Mouse (Mus musculus) left cerebral cortex, postnatal 25 days (tissue): ENCODE measurements around the gene Usmg5. TPM values are rescaled to one million over a fixed set of nuclear protein-coding genes. Genes with fewer than 3 reads are reported as not detected.

Experiments used
- DNase-seq, 2 experiments: peaks; one replicate each; pipeline ENCODE4 v3.0.0; 2022; ENCODE audit warnings: low spot score in 2 of 2, mixed read lengths in 1 of 2
- intact Hi-C: fragments of 180-260 bp; cut with DNase I; formaldehyde crosslinking; loops from one replicate; pipeline ENCODE4 v1.15.1; 2025
- total RNA-seq, 2 experiments: library from RNA; stranded (reverse); gene quantifications; 2 replicates each; pipeline ENCODE4 v1.2.3; 2021

Gene Usmg5
- total RNA-seq, 2 experiments from 2014 or later: 749 to 817 TPM

- DNase-seq: peak; percentile 95 to 98
- intact Hi-C loops: loop anchor here (1.0 to 5.0 kb wide), 2 partner anchors 23 to 100 kb away; partner anchors contain the start of genes Pdcd11 and Usmg5
These were observed 23.2 kb downstream of the Usmg5 start, which contains the start of gene Taf5 for GRCm38 (mm10) chr19:47067096-47067882. Taf5 (plus strand) TSS chr19:47067746.

- intact Hi-C loops: loop anchor here (5.0 kb wide), 1 partner anchor 101 kb away; no protein-coding TSS in a partner anchor
- no peak for DNase-seq
These were observed 24.6 kb downstream of the Usmg5 start for GRCm38 (mm10) chr19:47065860-47066259.

GRCm38 (mm10) chr19:47057684-47058083, 32.8 kb downstream of the Usmg5 start:
- intact Hi-C loops: no loop called here
- DNase-seq: no peak

GRCm38 (mm10) chr19:47053471-47053870, 37.0 kb downstream of the Usmg5 start:
- intact Hi-C loops: no loop called here
- DNase-seq: no peak

- no peak for DNase-seq
- intact Hi-C loops: no loop called here
These were observed 37.5 kb downstream of the Usmg5 start for GRCm38 (mm10) chr19:47052927-47053326.

GRCm38 (mm10) chr19:47050271-47051032, 40.0 kb downstream of the Usmg5 start, which contains the start of gene Pcgf6:
Pcgf6 (minus strand) TSS chr19:47050906.
- intact Hi-C loops: loop anchor here (1.0 kb wide), 1 partner anchor 35 kb away; the partner anchor contains the start of gene Nt5c2

GRCm38 (mm10) chr19:47049840-47050239, 40.6 kb downstream of the Usmg5 start:
- intact Hi-C loops: loop anchor here (1.0 kb wide), 1 partner anchor 35 kb away; the partner anchor contains the start of gene Nt5c2
- no peak for DNase-seq

More at GRCm38 (mm10) chr19:47050271-47051032, 40.0 kb downstream of the Usmg5 start, which contains the start of gene Pcgf6:
- DNase-seq: peak; percentile 85 to 89

GRCm38 (mm10) chr19:47049061-47049460, 41.4 kb downstream of the Usmg5 start:
- no peak for DNase-seq
- intact Hi-C loops: no loop called here

GRCm38 (mm10) chr19:47047236-47047833, 43.1 kb downstream of the Usmg5 start:
- intact Hi-C loops: no loop called here
- no peak for DNase-seq

- no peak for DNase-seq
- intact Hi-C loops: no loop called here
These were observed 44.1 kb downstream of the Usmg5 start for GRCm38 (mm10) chr19:47046343-47046742.

GRCm38 (mm10) chr19:47043608-47044007, 46.8 kb downstream of the Usmg5 start:
- intact Hi-C loops: loop anchor here (5.0 kb wide), 2 partner anchors 166 to 281 kb away; partner anchors contain the start of gene Cnnm2
- no peak for DNase-seq

- DNase-seq: peak in 1 of 2 experiments; percentile 68
- intact Hi-C loops: loop anchor here (5.0 kb wide), 2 partner anchors 164 to 279 kb away; partner anchors contain the start of gene Cnnm2
These were observed 49.5 kb downstream of the Usmg5 start for GRCm38 (mm10) chr19:47040720-47041473.

GRCm38 (mm10) chr19:47036596-47036995, 53.9 kb downstream of the Usmg5 start:
- intact Hi-C loops: no loop called here
- no peak for DNase-seq

GRCm38 (mm10) chr19:47034916-47035315, 55.5 kb downstream of the Usmg5 start:
- DNase-seq: peak in 1 of 2 experiments; percentile 89
- intact Hi-C loops: no loop called here

Other genes starting within 250 kb of the Usmg5 start
- 100 to 1,000 TPM; 208 to 211 TPM for gene Ina, start 75.9 kb downstream of the Usmg5 start, total RNA-seq
- 10 to 100 TPM; 73.0 to 74.4 TPM for gene Nt5c2, start 75.5 kb downstream of the Usmg5 start, total RNA-seq
- 10 to 100 TPM; 16.2 to 17.8 TPM for gene Pcgf6, start 39.7 kb downstream of the Usmg5 start, total RNA-seq
- gene Taf5, start 22.9 kb downstream of the Usmg5 start, total RNA-seq: 1 to 10 TPM; 6.6 to 6.7 TPM
- gene Pdcd11, start 121 bp upstream of the Usmg5 start, total RNA-seq: 10 to 100 TPM; 14.6 to 14.7 TPM
- 1 to 10 TPM; 5.3 to 8.4 TPM for gene Calhm2, start 47.6 kb upstream of the Usmg5 start, total RNA-seq
- gene Calhm1, start 53.6 kb upstream of the Usmg5 start, total RNA-seq: not detected
- not detected for gene Calhm3, start 67.1 kb upstream of the Usmg5 start, total RNA-seq
- 100 to 1,000 TPM; 188 to 191 TPM for gene Neurl1a, start 88.2 kb upstream of the Usmg5 start, total RNA-seq